Mouse (Mus musculus) kidney, postnatal 14 days (tissue): ENCODE measurements around the gene Rhag.

Experiments used
- DNase-seq: peaks from one replicate; pipeline ENCODE4 v3.0.0; 2022; ENCODE audit warnings: mixed read lengths

Rhag gene

DNA sequence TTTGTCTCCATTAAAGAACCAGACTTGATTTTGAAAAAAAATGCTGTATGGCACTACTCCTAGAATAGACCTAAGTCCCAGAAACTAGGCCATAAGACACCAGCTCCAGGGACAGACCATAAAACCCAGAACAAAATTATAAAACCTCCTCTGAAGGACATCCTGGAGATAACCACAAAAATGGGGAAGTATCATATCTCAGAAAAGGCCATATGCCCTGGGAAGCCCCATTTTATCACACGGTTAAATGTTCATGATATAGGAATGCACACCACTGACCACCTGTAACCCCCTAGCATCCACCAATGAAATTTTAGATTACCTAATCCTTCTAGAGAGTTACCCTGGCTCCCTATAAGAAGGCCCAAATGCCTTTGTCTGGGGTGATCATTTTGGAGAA lies 64.6 kb downstream of the Rhag start:
- DNase-seq, result no peak

DNA sequence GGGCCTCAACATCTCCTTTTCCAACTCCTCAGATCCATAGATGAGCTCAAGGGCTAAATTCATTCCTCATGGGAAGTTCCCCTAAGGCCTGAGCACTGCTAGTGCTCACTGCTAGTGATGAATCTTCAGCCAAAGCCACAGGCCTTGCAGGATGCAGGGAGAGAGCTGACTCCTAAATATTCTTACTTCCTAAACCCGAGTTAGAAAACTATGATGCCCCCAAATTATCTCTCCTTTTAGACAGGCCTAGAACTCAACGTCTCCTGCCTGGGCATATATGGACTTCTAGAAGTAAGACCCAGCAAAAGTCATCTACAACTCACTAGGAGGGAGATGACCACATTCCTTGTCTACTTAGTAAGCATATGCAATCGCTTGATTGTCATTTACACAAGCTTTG lies 66.8 kb downstream of the Rhag start:
- DNase-seq, result no peak

DNA sequence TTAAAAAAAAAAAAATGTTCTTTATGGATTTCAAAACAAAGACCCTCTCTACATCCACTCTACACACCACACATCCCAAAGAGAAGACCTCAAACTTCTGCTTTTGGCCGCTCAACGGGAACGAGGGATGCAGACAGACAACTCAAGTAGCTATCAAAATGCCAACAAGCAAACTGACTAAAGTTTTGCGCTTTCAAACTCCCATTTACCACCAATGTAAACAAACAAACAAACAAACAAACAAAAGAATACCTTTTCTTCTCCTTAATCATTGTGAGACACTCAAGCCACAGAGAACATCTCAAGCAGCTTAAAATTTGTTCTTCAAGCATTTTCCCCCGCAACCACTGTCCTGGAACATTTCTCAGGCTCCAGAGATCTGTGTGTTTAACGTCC lies 68.6 kb downstream of the Rhag start:
- no peak for DNase-seq

DNA sequence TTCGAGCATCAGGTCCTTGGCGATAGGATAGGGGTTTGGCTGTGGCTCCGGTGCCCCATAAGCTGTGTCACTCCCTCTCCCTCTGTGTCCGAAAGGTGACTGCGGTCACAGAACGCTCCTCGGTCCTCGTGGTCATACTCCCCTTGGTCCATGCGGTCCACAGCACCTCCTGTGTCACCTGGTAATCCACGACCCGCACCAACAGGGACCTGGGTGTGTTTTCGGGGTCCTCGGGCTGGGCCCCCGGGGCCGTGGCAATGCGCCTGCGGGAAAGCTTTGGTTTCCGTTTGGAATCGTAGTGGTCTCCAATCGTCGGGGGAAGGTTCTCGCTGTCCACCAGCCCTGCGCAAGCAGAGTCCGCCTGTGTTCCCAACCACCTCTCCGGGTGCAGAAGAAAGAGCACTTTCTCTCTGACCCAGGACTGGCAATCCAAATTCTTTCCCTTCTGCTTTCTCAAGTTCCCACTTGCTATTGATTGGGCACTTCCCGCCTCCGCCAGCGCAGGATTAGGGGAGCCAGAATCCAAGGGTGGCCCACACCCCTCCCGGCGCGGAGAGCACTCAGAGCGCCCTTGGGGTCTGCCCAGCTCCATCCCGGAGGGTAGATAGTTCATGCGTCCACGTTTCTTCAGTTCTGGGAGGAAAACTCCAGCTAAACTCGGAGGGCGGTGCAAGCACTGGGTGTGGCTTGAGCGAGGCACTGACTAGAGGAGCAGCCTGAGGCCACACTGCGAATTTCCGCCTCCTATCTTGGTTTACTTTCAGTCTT lies 69.2 kb downstream of the Rhag start, which contains the start of gene 9130008F23Rik:
Gene 9130008F23Rik (minus strand): TSS at position 636 of the 768 bp plus-strand sequence.
- peak; percentile 59 for DNase-seq

DNA sequence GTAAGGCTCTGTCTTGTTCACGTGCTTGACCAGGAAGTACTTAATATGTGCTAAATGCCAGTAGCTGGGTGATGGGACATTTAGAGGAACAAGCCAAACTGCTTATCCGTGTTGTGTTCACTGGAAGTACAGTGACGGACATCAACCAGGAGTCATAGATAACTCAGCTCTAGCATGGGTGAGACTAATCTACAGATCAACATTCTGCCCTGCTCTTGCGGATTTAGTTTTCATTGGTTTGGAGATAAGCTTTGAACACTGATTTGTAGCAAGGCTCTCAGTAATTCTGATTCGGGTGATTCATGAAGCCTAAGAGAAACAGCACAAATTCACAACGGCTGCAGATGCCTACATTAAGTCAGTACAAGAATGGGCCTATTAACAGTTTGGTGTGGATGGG lies 71.2 kb downstream of the Rhag start:
- DNase-seq, result no peak

DNA sequence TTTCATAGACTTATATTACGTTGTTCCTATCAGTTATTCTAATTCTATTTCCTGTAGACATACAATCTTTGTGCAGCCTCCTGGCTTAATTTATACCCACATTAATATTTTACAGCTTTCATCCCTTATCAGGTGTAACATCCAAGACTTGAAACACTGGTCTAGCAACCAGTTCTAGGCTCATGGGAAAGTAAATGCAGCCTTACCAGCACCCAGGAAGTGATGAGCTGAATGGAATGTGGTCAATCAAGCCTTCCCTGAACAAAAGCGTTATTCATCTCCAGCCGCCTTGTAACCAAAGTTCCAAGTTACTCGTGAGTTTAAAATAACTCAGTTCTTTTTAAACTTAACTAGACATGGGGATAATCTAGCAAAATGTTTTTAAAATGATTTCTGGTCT lies 74.2 kb downstream of the Rhag start:
- no peak for DNase-seq

DNA sequence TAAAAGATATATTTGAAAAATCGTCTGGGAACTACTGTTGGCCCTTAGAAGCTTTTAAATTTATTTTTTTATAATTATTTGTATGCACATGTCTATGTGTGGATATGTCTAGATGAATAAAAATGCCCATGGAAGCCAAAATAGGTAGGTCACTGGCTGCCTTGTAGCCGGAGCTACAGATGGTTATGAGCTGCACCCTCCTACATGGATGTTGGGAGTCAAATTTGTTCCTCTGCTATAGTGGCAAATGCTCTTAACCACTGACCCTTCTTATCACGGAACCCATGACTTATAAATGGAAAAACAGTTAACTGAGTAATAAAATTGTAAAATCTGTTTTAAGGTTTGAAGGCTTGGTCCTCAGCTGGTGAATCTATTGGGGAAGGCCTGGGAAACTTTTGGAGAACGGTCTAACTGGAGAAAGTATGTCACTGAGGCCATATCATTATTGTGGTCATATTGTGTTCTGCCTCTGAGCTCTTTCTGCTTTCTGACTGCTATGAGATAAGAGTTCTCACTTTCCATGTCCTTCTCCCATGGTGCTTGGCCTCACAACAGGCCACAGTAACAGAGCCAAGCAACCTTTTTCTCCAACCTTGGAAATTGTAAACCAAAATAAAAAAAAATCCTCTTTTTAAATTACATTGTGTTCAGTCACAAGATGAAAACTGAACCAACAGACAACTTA lies 77.1 kb downstream of the Rhag start:
- no peak for DNase-seq
